Mouse (Mus musculus): ENCODE data around the gene Dock2. TPM values are rescaled to one million over a fixed set of nuclear protein-coding genes. Genes with fewer than 3 reads are reported as not detected.

Gene Dock2
- total and polyA plus RNA-seq, 2 experiments from 2014 or later = 0.33 to 3.1 TPM

DNA sequence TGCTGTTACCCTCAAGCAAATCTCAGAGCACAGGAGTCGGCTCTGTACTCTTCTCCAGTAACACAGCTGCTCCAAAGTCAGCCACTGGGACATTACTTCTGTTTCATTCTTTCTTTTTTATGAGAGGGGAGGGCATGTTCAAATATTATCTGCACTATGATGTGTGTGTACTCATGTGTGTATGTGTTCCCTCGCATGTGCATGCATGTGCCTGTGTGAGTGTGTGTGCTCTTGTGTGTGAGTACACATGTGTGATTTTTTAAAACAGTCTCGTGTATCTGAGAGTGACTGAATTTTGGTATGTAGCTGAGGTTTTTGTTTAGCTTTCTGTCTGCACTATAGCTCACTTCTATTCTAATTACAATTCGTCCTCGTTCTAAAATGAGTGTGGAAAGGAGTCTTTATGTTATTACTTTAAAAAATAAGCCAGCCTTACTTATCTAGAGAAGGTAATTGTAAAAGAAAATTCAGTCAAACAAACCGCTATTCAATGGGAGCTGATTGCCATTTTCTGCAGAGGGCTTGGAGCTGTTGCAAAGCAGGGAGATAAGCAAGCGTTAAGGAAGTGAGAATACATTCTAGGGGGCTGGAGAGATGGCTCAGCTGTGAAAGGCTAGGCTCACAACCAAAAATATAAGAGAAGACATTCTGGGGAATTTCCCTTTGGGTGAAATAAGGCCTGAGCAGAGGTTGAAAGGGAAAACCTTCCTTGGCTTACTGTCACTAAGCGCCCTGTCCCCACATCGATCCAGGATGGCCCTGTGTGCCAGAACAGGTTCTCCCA, 589.3 kb downstream of the Dock2 start:
- H3K4me1 ChIP-seq (ENCODE audit: control insufficient read depth, insufficient read depth) = no peaks in the 10 kb centered on the region
- H3K4me3 ChIP-seq (ENCODE audit: low read depth, low read length) = no peak overlapping the region
- H3K4me2 ChIP-seq (ENCODE audit: low read depth, low read length) = no peak overlapping the region
- TF ChIP-seq EP300 (IDR thresholded peaks at IDR 0.05; ENCODE audit: low read depth) (no peak), CTCF (IDR thresholded peaks at IDR 0.05; ENCODE audit: low read depth) (no peak)
- H3K9ac ChIP-seq (replicated peaks; ENCODE audit: low read depth, low read length) = no peak overlapping the region
- no peaks in the 10 kb centered on the region for H3K9me3 ChIP-seq (replicated peaks; ENCODE audit: control insufficient read depth, low read length)
- DNase-seq (ENCODE audit: low spot score) (no peak), ATAC-seq (ENCODE audit: insufficient read depth, low read depth) (no peak; the same call in 1 of the 2 replicates)
- WGBS = 42% methylated on average over 9 of the region's 9 CpGs
- peak overlapping the region; percentile 34; the same call in 1 of the 2 replicates for H3K27ac ChIP-seq (ENCODE audit: low read depth)
- H3K27me3 ChIP-seq (ENCODE audit: control insufficient read depth, insufficient read depth, low read length) = no peaks in the 10 kb centered on the region
- no peaks in the 10 kb centered on the region for H3K36me3 ChIP-seq (replicated peaks; ENCODE audit: control insufficient read depth, insufficient read depth, low read length)

DNA sequence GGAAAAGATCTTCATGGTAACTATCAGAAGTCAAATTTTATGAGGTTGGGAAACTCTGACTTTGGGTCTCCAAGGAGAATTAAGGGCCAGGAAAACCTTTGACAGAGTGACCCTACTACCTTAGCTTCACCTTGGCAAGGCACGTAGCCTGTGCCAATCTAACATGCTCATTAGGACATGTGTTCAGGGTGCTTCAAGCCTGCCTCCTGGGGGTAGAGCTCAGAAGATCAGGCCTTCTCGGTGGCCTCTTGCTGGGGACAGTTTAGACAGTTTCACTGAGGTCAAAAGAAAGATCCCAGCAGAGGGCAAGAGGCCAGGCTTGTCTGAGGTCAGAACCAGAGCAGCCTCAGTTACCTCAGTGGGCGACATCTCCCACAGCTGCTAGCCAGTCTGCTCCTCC, 590.0 kb downstream of the Dock2 start:
- H3K4me3 ChIP-seq (ENCODE audit: low read depth, low read length) = no peak overlapping the region

GRCm38 (mm10) chr11:34184266-34184665, 599.4 kb downstream of the Dock2 start:
- H3K4me3 ChIP-seq (ENCODE audit: low read depth, low read length) = no peak overlapping the region
- no peak for TF ChIP-seq EP300 (IDR thresholded peaks at IDR 0.05; ENCODE audit: low read depth)
- no peak for TF ChIP-seq CTCF (IDR thresholded peaks at IDR 0.05; ENCODE audit: low read depth)
- H3K36me3 ChIP-seq (replicated peaks; ENCODE audit: control insufficient read depth, insufficient read depth, low read length) = no peaks in the 10 kb centered on the region
- no peaks in the 10 kb centered on the region for H3K27me3 ChIP-seq (ENCODE audit: control insufficient read depth, insufficient read depth, low read length)
- DNase-seq (ENCODE audit: low spot score) (no peak), ATAC-seq (ENCODE audit: insufficient read depth, low read depth) (no peak)
- 58% methylated on average over 2 of the region's 2 CpGs for WGBS
- H3K4me1 ChIP-seq (ENCODE audit: control insufficient read depth, insufficient read depth) = peaks cover 11% of the 10 kb centered on the region; the same call in 1 of the 2 replicates
- H3K4me2 ChIP-seq (ENCODE audit: low read depth, low read length) = no peak overlapping the region
- no peak overlapping the region for H3K9ac ChIP-seq (replicated peaks; ENCODE audit: low read depth, low read length)
- no peaks in the 10 kb centered on the region for H3K9me3 ChIP-seq (replicated peaks; ENCODE audit: control insufficient read depth, low read length)
- H3K27ac ChIP-seq (ENCODE audit: low read depth) = no peak overlapping the region

More for the DNA sequence above, 590.0 kb downstream of the Dock2 start:
- Histone ChIP-seq H3K9ac (replicated peaks; ENCODE audit: low read depth, low read length) (no peak overlapping the region), H3K4me2 (ENCODE audit: low read depth, low read length) (no peak overlapping the region), H3K4me1 (ENCODE audit: control insufficient read depth, insufficient read depth) (no peaks in the 10 kb centered on the region), H3K27me3 (ENCODE audit: control insufficient read depth, insufficient read depth, low read length) (no peaks in the 10 kb centered on the region), H3K36me3 (replicated peaks; ENCODE audit: control insufficient read depth, insufficient read depth, low read length) (no peaks in the 10 kb centered on the region), H3K9me3 (replicated peaks; ENCODE audit: control insufficient read depth, low read length) (no peaks in the 10 kb centered on the region), H3K27ac (ENCODE audit: low read depth) (peak overlapping the region; percentile 34; the same call in 1 of the 2 replicates)
- no peak for TF ChIP-seq CTCF (IDR thresholded peaks at IDR 0.05; ENCODE audit: low read depth)
- no peak for TF ChIP-seq EP300 (IDR thresholded peaks at IDR 0.05; ENCODE audit: low read depth)
- ATAC-seq (ENCODE audit: insufficient read depth, low read depth) = no peak
- 58% methylated on average over 3 of the region's 3 CpGs for WGBS
- no peak for DNase-seq (ENCODE audit: low spot score)

- TF ChIP-seq CTCF (IDR thresholded peaks at IDR 0.05; ENCODE audit: low read depth) (no peak), EP300 (IDR thresholded peaks at IDR 0.05; ENCODE audit: low read depth) (no peak)
- H3K27ac ChIP-seq (ENCODE audit: low read depth) = peak overlapping the region; percentile 32; the same call in 1 of the 2 replicates
- peaks cover 11% of the 10 kb centered on the region; the same call in 1 of the 2 replicates for H3K4me1 ChIP-seq (ENCODE audit: control insufficient read depth, insufficient read depth)
- no peak overlapping the region for H3K4me3 ChIP-seq (ENCODE audit: low read depth, low read length)
- H3K9ac ChIP-seq (replicated peaks; ENCODE audit: low read depth, low read length) = no peak overlapping the region
- H3K9me3 ChIP-seq (replicated peaks; ENCODE audit: control insufficient read depth, low read length) = no peaks in the 10 kb centered on the region
- H3K36me3 ChIP-seq (replicated peaks; ENCODE audit: control insufficient read depth, insufficient read depth, low read length) = no peaks in the 10 kb centered on the region
- ATAC-seq (ENCODE audit: insufficient read depth, low read depth) (peak; percentile 55), DNase-seq (ENCODE audit: low spot score) (peak; percentile 46)
- no peaks in the 10 kb centered on the region for H3K27me3 ChIP-seq (ENCODE audit: control insufficient read depth, insufficient read depth, low read length)
- WGBS = 18% methylated on average over 8 of the region's 8 CpGs
- peak overlapping the region; percentile 4; the same call in 1 of the 2 replicates for H3K4me2 ChIP-seq (ENCODE audit: low read depth, low read length)
Observed at GRCm38 (mm10) chr11:34181214-34182117, 602.2 kb downstream of the Dock2 start.

GRCm38 (mm10) chr11:34178752-34179151, 604.9 kb downstream of the Dock2 start:
- peaks cover 11% of the 10 kb centered on the region; the same call in 1 of the 2 replicates for H3K4me1 ChIP-seq (ENCODE audit: control insufficient read depth, insufficient read depth)
- H3K9me3 ChIP-seq (replicated peaks; ENCODE audit: control insufficient read depth, low read length) = no peaks in the 10 kb centered on the region
- 67% methylated on average over 2 of the region's 2 CpGs for WGBS
- no peaks in the 10 kb centered on the region for H3K36me3 ChIP-seq (replicated peaks; ENCODE audit: control insufficient read depth, insufficient read depth, low read length)
- no peaks in the 10 kb centered on the region for H3K27me3 ChIP-seq (ENCODE audit: control insufficient read depth, insufficient read depth, low read length)
- TF ChIP-seq EP300 (IDR thresholded peaks at IDR 0.05; ENCODE audit: low read depth) (no peak), CTCF (IDR thresholded peaks at IDR 0.05; ENCODE audit: low read depth) (no peak)
- H3K27ac ChIP-seq (ENCODE audit: low read depth) = no peak overlapping the region
- no peak overlapping the region for H3K9ac ChIP-seq (replicated peaks; ENCODE audit: low read depth, low read length)
- DNase-seq (ENCODE audit: low spot score) (no peak), ATAC-seq (ENCODE audit: insufficient read depth, low read depth) (no peak)
- H3K4me3 ChIP-seq (ENCODE audit: low read depth, low read length) = no peak overlapping the region
- H3K4me2 ChIP-seq (ENCODE audit: low read depth, low read length) = no peak overlapping the region

Other genes with a start within 250 kb of the Dock2 start
- 2.4 and 3.1 TPM in 2 replicates for gene Spdl1, start 49.7 kb upstream of the Dock2 start, total RNA-seq (2014; rRNA removed; ENCODE audit: low replicate concordance)
- 3.8 and 3.9 TPM in 2 replicates for gene Spdl1, start 49.7 kb upstream of the Dock2 start, polyA plus RNA-seq (2015; fragmentation: Nextera tagmentation; extraction: Ambion mirVana)